Mouse (Mus musculus): Measurements from ENCODE around the gene Nacad. TPM values are rescaled to one million over a fixed set of nuclear protein-coding genes. Genes with fewer than 3 reads are reported as not detected.

Gene Nacad
- total RNA-seq, 1 experiment from 2014 or later, result 0.12 TPM

GRCm38 (mm10) chr11:6588295-6588694, 17.6 kb downstream of the Nacad start:
- ATAC-seq (ENCODE audit: extremely low read depth, insufficient number of reproducible peaks, low FRiP score, poor library complexity, severe bottlenecking), result peak; percentile 58

- ATAC-seq (ENCODE audit: extremely low read depth, insufficient number of reproducible peaks, low FRiP score, poor library complexity, severe bottlenecking), result no peak
These were observed 18.5 kb downstream of the Nacad start for GRCm38 (mm10) chr11:6587249-6587940.

GRCm38 (mm10) chr11:6586660-6587059, 19.2 kb downstream of the Nacad start:
- ATAC-seq (ENCODE audit: extremely low read depth, insufficient number of reproducible peaks, low FRiP score, poor library complexity, severe bottlenecking), result peak; percentile 82

- no peak for ATAC-seq (ENCODE audit: extremely low read depth, insufficient number of reproducible peaks, low FRiP score, poor library complexity, severe bottlenecking)
These were observed 20.1 kb downstream of the Nacad start for GRCm38 (mm10) chr11:6585748-6586147.

DNA sequence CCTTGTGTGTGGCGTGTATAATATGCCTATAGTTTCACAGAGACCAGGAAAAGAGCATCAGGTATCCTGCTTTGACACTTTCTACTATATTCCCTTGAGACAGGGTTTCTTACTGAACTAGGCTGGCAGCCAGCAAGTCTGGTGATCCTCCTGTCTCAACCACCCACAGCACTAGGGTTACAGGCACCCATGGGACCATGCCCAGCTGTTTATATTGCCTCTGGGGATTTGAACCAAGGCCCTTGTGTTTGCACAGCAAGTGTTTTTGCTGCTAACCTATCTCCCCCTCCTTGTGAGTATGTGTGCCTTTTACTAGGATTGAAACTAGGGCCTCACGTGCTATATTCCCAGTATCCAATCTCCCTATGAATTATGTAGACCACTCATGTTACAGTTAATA, 24.3 kb downstream of the Nacad start:
- ATAC-seq (ENCODE audit: extremely low read depth, insufficient number of reproducible peaks, low FRiP score, poor library complexity, severe bottlenecking), result peak; percentile 48; the same call in 1 of the 2 replicates

DNA sequence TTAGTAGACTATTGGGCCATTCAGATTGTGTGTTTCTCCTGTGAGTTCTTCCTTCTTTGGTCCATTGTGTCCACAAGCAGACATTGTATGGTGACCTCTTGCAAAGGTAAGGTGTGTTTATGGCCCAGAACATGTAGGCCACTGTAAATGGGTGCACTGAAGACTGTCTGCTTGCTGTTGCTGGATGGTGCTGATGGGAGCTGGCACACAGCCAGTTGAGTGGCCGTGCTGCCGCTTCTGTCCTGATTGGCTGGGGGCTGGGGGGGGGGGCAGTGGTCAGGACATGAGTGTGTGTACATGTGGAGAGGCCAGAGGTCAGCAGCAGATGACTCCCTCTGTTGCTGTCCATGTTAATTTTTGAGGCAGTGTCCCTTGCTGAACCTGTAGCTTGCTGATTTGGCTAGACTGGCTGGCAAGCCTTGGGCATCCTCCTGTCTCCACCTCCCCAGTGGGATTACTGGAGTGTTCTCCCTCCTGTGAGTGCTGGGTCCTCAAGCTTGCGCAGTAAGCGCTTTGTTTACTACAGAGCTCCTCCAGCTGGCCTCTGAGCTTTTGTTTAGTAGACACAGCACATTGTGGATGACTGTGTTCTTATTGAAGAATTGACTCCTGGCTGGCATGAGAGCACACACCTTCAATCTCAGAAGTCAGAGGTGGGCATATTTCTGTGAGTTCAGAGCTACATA, 25.6 kb downstream of the Nacad start:
- no peak for ATAC-seq (ENCODE audit: extremely low read depth, insufficient number of reproducible peaks, low FRiP score, poor library complexity, severe bottlenecking)

DNA sequence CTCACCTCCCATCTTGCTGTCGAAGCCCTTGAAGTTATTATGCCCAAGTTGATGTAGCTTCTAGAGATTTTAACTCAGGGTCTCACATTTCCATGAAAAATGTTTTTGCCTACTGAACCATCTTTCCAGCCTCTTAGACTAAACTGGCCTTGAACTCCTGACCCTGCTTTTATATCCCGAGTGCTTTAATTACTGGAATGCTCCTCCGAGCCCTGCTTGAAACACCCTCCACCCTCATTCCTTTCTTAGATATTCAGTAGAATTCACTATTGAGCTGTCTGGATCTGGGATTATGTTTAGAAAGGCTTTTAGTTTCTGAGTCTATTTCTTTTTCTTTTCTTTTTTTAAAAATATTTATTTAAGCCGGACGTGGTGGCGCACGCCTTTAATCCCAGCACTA, 26.5 kb downstream of the Nacad start:
- ATAC-seq (ENCODE audit: extremely low read depth, insufficient number of reproducible peaks, low FRiP score, poor library complexity, severe bottlenecking), result no peak

GRCm38 (mm10) chr11:6576151-6576550, 29.7 kb downstream of the Nacad start:
- ATAC-seq (ENCODE audit: extremely low read depth, insufficient number of reproducible peaks, low FRiP score, poor library complexity, severe bottlenecking), result peak; percentile 58

DNA sequence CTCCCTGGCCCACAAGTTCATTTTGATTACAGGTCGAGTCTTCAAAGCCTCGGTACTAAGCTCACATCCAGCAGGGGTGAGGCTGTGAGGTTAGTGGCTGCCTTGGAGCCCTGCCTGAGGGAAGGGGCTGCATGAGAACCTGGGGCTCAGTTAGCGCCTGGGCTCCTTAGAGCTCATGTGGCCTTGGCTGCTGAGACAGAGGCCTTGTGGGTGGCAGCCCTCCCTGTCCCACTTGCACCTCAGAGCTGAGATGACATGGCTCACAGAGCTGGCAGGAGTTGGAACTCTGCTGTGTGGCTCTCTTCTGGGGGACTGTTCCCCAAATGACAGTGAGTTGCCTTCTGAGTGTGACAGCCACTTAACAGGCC, 36.5 kb downstream of the Nacad start:
- ATAC-seq (ENCODE audit: extremely low read depth, insufficient number of reproducible peaks, low FRiP score, poor library complexity, severe bottlenecking), result no peak

DNA sequence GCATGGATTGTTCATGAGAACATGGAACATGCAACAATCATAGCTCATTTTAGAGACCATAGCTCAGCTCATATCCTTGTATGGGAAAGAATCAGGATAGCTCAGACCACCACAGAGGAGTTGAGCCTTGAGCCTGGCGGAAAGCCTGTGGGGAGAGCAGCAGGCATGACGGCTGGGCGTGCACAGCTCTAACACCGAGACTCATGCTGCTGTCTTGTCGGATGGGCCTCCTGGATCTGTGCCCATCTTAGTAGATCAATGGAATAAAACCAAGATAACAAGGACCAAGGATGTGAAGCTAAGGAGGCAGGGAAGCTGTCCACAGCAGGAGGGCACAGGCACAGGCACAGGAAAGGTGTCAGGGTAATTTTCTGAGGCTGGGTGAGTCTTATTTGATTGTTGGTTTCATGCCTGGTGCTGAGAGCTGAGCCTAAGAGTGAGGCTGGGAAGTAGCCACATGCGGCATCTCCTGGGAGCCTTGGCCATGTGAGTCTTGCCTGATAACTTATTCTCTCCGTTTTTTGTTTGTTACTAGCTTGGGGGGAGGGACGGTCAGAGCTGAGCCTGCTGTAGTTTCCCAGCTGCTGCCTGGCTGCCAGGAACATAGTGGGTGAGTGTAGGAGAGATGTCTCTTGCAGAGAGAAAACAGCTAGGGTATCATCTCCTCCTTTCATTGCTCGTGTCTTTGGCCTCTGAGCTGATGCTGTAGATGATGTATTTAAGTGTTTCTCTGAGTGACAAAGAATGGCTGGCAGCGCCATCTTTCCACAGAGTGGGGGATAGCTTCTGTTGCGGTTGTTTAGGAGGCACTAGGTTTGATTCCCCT, 37.1 kb downstream of the Nacad start:
- ATAC-seq (ENCODE audit: extremely low read depth, insufficient number of reproducible peaks, low FRiP score, poor library complexity, severe bottlenecking), result no peak

- ATAC-seq (ENCODE audit: extremely low read depth, insufficient number of reproducible peaks, low FRiP score, poor library complexity, severe bottlenecking), result peak; percentile 27; the same call in 1 of the 2 replicates
These were observed 37.9 kb downstream of the Nacad start for GRCm38 (mm10) chr11:6567951-6568350.

- ATAC-seq (ENCODE audit: extremely low read depth, insufficient number of reproducible peaks, low FRiP score, poor library complexity, severe bottlenecking), result no peak
These were observed 39.4 kb downstream of the Nacad start for GRCm38 (mm10) chr11:6566496-6566895.

GRCm38 (mm10) chr11:6563201-6563600, 42.7 kb downstream of the Nacad start:
- no peak for ATAC-seq (ENCODE audit: extremely low read depth, insufficient number of reproducible peaks, low FRiP score, poor library complexity, severe bottlenecking)

DNA sequence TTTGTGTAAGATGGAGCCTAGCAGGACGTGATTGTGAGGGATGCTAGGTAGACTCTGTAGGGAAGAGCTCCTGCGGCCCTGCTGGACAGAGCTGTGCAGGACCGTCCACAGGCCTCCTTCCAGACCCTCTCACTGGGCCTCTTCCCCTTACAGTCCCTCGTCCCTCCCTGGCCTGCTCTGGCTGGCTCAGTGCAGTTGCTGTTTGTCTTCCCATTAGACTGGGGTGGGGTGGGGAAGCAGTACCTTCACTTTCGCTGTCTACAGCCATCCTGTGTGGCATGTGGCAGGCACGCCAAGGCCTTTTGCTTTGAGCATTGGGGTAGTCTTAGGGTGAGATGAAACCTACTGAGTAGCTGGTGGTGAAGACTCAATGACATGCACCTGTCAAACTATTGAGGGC, 43.5 kb downstream of the Nacad start:
- ATAC-seq (ENCODE audit: extremely low read depth, insufficient number of reproducible peaks, low FRiP score, poor library complexity, severe bottlenecking), result peak; percentile 50

DNA sequence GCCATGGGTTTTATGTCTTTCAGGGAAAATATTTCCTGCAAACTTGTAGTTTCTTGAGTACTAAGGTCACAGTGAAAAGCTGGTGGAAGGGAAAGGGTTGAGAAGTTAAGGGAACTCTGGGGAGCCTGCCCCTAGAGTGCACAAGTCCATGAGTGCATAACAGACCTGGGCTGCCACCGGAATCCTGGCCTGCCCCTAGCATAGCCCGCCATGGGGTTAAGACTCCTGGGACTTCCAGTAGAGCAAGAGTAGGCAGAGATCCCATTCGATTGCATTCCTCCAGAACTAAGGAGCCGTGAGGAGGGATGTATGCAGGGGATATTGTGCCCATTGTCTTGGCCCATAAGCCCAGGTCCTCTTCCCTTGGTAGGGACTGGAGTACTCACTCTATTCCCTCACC, 44.4 kb downstream of the Nacad start:
- ATAC-seq (ENCODE audit: extremely low read depth, insufficient number of reproducible peaks, low FRiP score, poor library complexity, severe bottlenecking), result no peak

DNA sequence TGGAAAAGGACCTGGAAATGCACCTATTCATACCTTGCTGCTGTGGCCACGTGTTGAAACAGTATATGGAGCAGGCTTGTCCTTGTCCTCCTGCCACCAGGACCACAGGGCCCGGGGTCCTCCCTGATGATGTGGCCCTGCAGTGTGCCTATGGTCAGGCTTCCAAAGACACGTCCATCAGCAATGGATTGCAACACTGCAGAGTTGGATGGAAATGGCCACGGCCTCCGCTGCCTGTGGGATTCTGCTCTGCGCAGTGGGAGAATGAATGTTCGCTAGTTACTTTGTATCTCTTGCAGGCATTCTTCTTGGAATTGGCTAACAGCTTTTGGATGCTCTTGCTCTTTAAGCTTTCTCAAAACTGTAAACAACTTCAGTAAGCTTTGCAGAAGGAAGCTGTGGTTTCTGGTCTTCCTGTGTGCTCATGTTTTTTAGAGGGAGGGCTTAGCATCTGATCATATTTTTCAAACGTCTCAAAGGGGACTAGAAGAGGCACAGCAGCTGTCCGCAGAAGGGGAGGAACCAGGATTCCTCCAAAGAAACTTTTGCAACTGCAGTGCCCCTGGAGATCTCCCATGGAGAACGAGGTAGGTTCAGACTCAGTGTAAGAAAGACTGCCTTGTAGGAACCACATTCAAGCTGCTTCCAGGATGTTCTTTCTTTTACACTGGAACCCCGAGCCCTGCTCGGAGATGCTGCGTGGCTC, 45.0 kb downstream of the Nacad start:
- peak; percentile 61 for ATAC-seq (ENCODE audit: extremely low read depth, insufficient number of reproducible peaks, low FRiP score, poor library complexity, severe bottlenecking)

DNA sequence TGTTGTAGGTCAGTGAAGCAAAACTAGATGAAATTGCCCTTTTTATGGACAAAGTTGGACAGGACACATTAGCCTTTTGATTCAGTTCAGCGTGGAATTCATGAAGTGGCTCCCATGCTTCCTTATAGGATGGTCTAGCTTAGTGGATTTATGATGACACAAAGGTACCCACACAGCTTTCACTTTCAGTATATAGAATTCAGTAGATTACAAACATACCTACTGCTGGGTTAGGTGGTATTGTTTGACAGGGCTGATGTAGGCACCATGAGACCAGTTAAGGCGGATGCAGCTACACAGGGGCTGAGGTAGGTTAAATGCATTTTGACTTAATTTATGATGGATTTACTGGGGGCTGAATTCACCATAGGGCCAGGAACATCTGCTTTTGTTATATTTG, 45.9 kb downstream of the Nacad start:
- no peak for ATAC-seq (ENCODE audit: extremely low read depth, insufficient number of reproducible peaks, low FRiP score, poor library complexity, severe bottlenecking)

DNA sequence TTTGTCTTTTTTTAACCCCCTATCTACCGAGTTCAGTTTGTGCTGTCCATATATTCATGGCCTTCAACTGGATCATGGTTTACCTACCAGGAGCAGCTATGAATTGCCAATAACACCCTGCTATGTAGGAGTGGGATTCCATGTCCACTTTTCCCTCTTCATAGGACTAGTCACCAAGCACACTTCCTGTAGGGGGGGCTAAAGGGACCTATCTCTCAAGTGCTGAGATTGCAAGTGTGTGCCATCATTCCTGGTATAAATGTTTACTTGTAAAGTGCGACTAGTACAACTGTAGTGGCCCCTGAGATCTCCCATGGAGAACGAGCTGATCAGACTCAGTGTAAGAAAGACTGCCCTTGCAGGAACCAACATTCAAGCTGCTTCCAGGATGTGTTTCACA, 47.6 kb downstream of the Nacad start:
- ATAC-seq (ENCODE audit: extremely low read depth, insufficient number of reproducible peaks, low FRiP score, poor library complexity, severe bottlenecking), result no peak

GRCm38 (mm10) chr11:6550201-6550600, 55.7 kb downstream of the Nacad start:
- no peak for ATAC-seq (ENCODE audit: extremely low read depth, insufficient number of reproducible peaks, low FRiP score, poor library complexity, severe bottlenecking)

All from neutrophil, adult 5-6 weeks (primary cell).